Mouse (Mus musculus) adrenal gland, postnatal 25 days (tissue): ENCODE data around the gene Akap14. TPM values are rescaled to one million over a fixed set of nuclear protein-coding genes. Genes with fewer than 3 reads are reported as not detected.
"Not testable (repeated sequence)": the region's sequence is repeated elsewhere in the genome, so short reads cannot be mapped to it uniquely, and the experiment has no call there.

Experiments used
- DNase-seq: peaks from one replicate; pipeline ENCODE4 v3.0.0; 2021; ENCODE audit warnings: mixed read lengths
- long read RNA-seq: library from polyadenylated mRNA; stranded (forward); transcript quantifications from one replicate; pipeline ENCODE4 v2.0.0, GENCODE M21; 2021
- total RNA-seq: library from RNA; stranded (reverse); gene quantifications from 2 replicates; pipeline ENCODE4 v1.2.3, GENCODE M21; 2021

Akap14 gene
- not detected in 2 replicates for total RNA-seq
- long read RNA-seq = 0 reads

DNA sequence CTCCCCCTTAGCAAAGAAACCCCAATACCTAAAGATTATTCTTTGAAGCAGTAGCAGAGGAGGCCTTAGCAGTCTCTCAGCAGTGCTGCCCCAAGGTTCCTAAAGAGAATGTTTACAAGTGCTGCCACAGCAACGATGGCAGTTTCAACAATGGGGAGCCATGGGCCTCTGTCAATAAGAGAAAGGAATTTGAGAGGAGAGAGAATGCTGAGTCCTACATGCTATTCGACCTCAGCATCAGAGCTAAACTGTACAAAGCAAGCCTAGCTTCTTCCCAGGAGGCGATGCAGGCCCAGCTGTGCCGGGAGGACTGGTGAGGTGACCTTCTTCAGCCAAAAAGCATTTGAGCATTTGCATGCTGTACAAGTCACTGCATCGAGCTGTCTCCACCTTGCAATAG, at the start of gene Akap14:
Akap14 (minus strand) TSS at position 101 of the 400 bp plus-strand sequence.
- no peak for DNase-seq

DNA sequence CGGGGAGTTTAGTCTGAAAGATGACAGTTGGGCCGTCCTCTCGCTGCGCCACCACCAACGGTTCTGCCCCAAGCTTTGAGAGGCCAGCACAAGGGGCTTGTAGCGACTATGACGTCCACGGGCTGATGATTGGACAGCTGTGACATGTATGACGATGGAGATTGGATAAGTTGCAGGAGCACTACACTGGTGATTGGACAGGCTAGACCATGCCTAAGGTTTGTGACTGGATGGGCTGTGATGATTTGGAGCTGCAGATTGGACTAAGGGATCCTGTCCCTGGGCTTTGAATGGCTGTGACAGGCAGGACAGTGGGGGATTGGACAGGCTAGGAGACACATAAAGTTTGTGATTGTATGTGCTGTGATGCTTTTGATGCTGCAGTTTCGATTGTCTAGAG, 42.3 kb upstream of the Akap14 start, which contains the start of gene Gm9:
Gm9 (minus strand) TSS at position 101 of the 400 bp plus-strand sequence.
- DNase-seq = no peak

DNA sequence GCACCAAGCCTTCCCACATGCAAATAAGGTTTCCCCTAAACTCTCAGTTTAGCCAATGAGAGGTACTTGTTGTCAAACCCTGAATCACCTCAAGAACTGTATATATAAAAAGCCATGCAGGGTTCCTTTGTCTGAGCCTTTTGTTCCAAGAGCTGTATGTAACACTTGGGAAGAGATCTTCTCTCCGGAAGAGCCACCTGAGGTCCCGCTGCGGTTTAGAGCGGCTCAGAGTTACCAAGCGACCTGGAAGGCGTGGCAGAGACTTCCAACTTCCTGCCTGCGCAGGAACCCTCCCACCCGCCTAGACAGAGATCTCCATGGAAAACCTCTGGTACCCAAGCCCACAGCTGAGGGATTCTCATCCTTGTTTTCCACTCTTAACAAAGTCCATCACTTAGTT, 30.0 kb upstream of the Akap14 start:
- DNase-seq = no peak

DNA sequence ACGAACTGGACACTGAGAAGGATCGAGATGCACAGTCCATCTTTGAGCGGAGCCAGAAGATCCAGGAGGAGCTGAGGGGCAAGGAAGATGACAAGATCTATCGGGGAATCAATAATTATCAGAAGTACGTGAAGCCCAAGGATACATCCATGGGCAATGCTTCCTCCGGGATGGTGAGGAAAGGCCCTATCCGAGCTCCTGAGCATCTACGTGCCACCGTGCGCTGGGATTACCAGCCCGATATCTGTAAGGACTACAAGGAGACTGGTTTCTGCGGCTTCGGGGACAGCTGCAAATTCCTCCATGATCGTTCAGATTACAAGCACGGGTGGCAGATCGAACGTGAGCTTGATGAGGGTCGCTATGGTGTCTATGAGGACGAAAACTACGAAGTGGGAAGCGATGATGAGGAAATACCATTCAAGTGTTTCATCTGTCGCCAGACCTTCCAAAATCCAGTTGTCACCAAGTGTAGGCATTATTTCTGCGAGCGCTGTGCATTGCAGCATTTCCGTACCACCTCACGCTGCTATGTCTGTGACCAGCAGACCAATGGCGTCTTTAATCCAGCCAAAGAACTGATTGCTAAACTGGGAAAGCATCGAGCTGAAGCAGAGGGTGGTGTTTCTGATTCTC, 23.2 kb upstream of the Akap14 start:
- DNase-seq = no peak

DNA sequence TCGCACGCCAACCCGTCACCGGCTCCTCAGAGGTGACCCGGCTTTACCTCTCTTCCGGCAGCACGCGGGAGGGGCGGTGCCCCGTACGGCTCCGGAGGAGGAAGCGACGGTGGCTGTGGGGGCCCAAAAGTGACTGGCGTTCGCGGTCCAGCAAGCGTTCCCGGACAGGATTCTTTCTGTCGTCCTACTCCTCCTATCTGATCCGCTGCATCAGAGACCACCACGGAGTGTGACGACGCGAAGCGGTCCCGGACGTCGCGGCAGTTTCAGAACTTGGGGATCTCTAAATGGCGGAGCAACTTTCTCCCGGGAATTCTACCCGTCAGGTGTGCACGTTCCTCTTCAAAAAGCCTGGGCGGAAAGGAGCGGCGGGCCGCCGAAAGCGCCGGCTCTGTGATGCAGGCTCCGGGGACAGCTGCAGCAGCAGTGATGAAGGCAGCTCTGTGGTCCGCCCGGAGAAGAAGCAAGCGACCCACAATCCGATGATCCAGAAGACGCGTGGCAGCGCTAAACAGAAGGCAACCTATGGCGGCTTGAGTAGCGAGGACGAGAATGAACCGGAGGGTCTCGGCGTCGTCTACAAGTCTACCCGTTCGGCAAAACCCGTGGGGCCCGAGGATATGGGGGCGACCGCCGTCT, 22.6 kb upstream of the Akap14 start, which contains the start of the genes Ndufa1 and Rnf113a1:
Ndufa1 (minus strand) TSS at position 59 of the 639 bp plus-strand sequence.
Rnf113a1 (plus strand) TSS at position 141 of the 639 bp plus-strand sequence.
- peak; percentile 84 for DNase-seq

DNA sequence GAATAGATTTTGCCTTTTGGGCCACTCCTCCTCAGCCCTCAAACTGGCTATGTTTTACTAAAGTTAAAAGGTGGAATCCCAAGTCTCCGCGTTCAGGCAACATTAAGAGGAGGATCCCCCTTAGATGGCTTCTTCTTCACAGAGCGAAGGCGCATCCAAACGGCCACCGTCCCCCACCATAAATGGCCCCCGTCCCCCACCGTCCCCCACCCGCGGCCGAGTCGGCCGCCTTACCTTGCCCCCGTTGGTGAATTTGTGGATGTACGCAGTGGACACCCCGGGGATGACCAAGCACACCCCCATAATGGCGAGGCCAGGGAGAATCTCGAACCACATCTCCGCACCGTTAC, 22.1 kb upstream of the Akap14 start:
- no peak for DNase-seq

DNA sequence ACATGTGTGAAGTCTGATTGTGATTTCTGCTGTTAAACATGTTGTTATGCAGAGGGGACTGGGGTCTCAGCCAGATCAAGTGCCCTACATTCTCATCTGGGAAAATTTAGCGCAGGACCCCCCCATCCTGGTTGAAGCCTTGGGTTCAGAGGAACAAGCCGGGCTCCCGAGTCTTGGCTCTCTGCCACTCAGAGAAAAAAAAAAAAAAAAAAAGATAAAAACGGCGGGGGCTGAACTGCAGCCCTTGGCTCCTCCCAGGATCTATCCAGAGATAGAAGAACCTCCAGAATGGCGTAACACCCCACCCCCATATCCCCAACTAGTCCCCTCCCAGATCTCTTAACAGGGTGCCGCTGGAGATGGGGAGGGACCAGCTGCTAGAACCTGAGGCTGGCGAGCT, 15.8 kb upstream of the Akap14 start:
- not testable (repeated sequence) for DNase-seq

DNA sequence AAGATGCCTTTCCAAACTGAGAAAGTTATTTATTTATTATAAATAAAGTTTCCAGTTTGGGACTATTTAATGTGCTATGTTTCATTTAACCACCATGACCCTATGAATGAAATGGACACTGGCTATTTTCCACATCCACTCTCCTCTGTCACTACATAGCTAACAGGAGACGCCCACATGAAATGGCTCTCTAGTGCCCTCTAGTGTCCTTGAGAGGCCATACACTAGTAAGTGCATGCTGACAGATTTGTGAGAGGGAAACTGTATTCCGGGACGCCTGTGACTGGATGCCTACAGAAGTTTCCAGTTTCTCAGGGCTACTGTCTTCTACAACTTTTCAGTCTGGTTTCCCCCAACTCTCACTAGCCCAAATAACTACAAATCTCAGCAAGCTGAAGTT, 1.6 kb downstream of the Akap14 start:
- DNase-seq = peak; percentile 6

DNA sequence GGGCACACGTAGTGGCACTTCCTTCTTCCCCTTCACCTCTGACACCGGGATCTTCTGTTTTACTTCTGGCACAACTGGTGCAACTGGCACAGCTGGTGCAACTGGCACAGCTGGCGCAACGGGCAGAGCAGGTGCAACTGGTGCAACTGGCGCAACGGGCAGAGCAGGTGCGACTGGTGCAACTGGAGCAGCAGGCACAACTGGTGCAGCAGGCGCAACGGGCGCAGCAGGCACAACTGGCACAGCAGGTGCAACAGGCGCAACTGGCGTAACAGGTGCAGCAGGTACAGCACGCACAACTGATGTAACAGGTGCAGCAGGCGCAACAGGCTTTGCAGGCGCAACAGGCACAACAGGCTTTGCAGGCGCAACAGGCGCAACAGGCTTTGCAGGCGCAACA, 5.5 kb downstream of the Akap14 start:
- no peak for DNase-seq

DNA sequence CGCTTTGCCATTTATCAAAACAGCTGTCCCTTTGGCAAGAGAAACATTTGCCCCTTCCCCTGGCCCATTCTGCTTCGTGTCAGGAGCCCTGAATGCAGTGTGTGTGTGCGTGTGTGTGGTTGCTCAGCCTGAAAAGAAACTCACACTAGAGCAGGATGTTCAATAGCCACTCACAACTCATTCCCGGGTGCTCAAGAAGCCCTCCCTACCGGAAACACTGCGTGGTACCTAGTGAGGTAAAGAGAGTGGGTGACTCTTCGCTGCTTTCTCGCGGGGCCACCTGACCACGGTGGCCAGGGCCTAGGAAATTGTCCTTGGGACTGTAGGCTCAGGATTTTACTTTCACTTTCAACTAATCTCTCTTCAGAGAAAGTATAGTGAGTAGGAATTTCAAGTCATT, 7.5 kb downstream of the Akap14 start:
- DNase-seq = peak; percentile 2

DNA sequence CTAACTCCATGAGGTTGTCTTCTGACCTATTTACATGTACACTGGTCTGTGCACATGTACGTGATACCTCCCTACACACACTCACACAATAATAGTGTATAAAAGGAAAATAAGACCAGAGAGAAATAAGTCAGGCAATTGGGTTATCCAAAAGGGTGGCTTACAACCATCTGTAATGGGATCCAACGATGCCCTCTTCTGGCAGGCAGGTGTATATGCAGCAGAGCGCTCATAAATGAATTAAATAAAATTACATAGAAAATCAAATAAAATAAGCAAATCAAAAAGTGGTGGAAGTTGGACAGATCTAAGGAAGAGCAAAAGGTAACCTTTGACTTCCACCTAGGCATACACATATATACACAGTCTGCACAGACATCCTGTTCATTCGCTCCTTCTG, 10.8 kb downstream of the Akap14 start:
- DNase-seq = no peak

DNA sequence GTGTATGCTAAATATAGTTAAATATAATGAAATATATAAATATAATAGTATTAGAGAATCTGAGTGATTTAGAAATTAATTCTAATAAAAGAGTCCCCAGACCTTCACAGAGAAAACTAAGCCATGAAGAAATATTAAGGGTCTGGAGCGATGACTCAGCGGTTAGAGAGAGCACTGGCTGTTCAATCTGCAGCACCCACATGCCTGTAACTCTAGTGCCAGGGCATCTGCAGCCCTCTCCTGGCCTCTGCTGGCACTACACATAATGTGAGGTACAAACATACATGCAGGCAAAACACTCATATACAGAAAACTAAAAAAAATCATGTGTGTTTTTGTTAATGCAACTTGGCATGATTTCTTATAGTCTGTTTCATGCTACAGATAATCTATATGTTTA, 23.7 kb downstream of the Akap14 start:
- peak; percentile 16 for DNase-seq

DNA sequence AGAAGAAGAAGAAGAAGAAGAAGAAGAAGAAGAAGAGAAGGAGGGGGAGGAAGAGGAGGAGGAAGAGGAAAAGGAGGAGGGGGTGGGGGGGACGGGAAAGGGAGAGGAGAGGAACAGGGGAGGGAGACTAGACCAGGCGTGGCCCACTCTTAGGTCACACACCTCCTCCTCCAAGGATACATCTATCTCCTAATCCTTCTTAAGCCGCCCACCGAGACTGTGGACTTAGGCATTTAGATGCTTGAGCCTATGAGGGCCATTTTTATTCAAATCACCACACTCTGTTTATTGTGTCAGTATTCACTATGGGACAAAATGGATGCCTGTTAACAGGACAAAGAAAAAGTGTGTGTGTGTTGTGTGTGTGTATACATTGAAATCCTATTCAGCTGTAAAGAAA, 24.1 kb downstream of the Akap14 start:
- DNase-seq = not testable (repeated sequence)

DNA sequence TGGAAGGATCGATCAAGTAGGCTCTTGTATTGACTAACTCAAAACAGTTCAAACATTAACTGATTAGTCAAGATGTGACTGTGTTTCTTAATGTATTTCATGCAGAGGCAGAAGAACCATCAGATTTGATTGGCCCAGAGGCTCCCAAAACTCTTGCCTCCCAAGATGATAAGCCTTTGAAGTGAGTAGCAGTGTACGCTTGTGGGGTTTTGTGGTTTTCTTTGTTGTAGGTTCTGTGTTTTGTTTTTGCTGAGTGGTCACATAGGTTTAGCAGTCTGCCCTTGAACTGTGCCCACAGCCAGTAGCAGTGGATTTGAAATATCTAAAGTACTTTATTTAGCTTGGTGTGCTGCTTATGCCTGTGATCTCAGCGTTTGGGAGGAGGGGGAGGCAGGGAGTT, 26.9 kb downstream of the Akap14 start:
- no peak for DNase-seq

DNA sequence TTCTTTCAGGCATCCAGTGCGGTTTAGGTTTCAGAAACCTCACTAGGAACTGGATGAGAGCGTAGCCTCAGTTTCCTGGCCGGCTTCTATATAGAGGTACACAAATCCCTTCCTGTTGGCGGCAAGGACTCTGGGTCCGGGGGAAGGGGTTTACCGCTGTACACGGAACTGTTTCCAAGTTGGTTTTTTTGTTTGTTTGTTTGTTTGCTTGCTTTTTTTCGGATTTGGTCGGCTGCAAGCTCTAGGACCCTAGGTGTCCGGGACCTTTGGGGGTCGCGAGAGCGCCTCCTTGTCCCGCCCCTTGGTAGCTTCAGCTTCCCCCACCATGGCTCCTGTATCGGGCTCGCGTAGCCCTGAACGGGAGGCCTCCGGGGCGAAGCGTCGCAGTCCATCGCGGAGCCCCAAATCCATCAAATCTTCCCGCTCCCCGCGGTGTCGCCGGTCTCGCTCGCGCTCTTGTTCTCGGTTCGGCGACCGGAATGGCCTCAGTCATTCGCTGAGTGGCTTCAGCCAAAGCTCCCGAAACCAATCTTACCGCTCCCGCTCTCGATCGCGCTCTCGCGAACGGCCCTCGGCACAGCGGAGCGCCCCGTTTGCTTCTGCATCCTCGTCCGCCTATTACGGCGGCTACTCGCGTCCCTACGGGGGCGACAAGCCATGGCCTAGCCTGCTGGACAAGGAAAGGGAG, 41.8 kb downstream of the Akap14 start, which contains the start of gene Nkap:
Nkap (plus strand) TSS at position 125 of the 688 bp plus-strand sequence.
- DNase-seq = peak; percentile 56

DNA sequence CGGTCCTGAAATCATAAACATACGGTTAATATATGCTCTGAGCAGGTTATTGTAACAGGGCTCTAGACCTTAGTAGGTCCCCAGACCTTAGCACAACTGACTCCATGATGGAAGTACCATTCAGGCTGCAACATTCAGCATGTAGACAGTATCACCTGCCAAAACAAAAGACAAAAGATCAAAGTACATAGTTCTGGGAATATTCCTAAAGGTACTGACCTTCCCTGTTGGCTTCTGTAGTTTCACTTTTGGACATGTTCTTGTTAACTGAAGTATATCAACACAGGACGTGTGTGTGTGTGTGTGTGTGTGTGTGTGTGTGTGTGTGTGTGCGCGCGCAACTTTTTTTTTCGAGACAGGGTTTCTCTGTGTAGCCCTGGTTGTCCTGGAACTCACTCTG, 43.1 kb downstream of the Akap14 start:
- DNase-seq = no peak

DNA sequence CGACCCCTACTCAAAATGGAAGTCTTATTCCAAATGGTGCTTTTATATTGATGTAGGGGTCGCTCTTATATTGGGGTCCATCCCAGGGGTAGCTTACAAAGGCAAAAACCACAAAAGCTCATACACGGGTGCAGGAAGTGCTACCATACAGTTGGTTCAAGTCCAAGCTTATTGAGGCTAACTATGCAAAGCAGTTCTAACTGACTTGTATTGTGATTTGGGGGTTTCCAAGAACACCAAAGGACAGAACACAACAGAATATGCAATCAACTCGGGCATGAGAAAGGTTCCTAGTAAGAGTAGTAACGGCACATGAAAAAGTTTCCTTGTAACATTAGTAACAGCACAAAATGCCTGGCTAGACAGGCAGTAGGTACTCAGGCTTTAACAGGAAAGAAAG, 48.4 kb downstream of the Akap14 start:
- DNase-seq = no peak

DNA sequence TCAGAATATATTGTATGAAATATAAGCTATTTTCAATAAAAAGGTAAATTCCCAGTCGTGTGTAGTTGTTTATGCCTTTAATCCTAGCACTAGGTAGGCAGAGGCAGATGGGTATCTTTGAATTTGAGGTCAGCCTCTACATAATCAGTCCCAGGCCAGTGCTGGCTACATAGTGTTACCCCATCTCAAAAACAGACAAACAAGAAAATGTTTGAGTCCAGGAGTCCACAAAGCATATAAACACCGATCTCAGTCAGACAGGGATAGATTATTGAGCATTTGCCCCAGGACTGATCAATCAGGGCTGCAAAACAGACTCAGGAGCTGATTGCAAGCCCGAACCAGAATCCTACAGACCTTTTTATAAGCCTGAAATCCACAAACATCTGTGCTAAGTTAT, 49.1 kb downstream of the Akap14 start:
- DNase-seq = no peak

DNA sequence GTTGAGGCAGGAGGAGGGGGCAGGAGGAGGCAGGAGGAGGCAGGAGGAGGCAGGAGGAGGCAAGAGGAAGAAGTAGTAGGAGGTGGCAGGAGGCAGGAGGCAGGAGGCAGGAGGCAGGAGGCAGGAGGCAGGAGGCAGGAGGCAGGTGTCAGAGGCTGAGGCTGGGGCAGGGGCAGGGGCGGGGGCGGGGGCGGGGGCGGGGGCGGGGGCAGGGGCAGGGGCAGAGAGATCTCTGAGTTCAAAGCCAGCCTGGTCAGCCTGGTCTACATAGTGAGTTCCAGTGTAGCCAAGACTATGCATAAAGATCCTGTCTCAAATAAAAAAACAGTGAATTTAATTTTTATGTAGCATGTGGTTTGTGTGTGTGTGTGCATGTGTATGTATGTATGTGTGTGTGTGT, 51.6 kb downstream of the Akap14 start:
- DNase-seq = no peak

DNA sequence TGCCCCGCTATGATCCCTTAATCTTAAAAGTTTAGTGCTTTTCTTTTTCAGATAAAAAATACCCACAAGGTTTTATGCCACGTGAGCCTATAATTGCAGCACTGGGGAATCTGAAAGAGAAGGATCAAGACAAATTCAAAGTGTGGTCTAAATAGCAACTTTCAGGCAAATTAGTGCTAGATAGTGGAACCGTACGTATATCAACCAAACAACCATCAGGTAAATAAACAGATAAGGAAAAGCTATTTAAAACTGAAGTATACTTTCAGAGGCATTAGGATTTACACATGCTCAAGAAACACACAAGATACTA, 57.8 kb downstream of the Akap14 start:
- DNase-seq = no peak

DNA sequence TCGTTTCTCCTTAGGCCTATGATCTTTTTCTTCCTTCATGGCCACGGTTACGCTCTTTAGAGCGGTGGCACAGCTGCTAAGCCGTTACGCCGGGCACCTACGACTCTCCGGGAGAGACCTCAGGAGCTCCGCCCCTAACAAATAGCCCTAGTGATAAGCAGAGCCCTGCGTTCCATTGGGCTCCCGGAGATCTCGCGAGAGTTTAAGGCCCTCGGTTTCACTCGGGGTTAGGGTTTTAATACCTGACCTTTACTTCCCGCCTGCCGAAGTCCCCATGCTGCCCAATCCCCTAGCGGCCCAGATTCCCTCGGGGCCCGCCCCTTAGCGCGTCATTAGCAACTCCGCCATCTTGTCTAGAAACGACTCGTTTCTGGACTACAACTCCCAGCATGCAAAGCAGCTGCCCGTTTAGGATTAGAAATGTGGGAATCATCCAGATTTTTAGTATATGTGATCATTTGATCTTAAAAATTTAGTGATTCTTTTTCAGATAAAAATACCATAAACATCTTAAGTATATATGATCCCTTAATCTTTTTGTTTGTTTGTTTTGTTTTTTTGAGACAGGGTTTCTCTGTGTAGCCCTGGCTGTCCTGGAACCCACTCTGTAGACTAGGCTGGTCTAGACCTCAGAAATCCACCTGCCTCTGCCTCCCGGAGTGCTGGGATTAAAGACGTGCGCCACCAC, 58.3 kb downstream of the Akap14 start, which contains the start of gene Upf3b:
Upf3b (minus strand) TSS at position 130 of the 688 bp plus-strand sequence.
- peak; percentile 87 for DNase-seq

DNA sequence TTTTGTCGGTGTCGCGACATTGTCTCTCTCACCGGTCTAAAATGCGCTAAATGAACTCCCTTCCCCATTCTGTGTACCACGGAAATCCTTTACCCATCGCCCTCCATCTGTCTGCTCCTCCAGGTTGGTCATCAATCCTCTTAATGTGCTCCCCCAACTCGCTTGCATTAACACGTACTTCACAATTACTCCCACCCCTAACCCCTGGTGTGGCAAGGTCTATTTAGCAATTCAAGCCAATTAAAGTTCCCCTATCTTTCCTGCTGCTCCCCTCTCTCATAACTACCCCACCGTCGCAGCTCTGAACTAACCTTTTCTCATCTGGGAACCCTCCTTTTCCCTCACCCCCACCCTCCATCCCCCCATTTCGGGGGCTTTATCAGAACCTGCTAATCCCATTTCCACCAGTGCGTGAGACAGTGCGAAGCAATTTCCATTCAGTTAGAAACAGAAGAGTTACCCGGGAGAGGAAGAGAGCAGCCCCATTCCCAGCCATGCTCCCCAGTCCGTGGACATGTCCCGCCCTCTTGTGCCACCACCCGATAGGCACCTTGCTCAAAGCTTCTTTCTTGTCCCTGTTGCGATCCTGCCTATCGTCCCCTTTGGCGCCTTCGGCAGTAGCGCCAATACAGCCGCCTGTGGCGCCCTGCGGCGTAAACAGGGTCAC, 59.0 kb downstream of the Akap14 start:
- peak; percentile 40 for DNase-seq
